Mouse (Mus musculus): ENCODE results near the gene Cited4.
A peak's percentile ranks its signal among the peaks of the same experiment; 100 is the strongest.

Cited4 gene

GRCm38 (mm10) chr4:120680953-120681352 lies 14.6 kb downstream of the Cited4 start:
- DNase-seq (ENCODE audit: low read depth) = peak; percentile 57

GRCm38 (mm10) chr4:120682168-120682567 lies 15.8 kb downstream of the Cited4 start:
- peak; percentile 76 for DNase-seq (ENCODE audit: low read depth)

GRCm38 (mm10) chr4:120683278-120683997 lies 17.1 kb downstream of the Cited4 start:
- no peak for DNase-seq (ENCODE audit: low read depth)

- no peak for DNase-seq (ENCODE audit: low read depth)
These were observed 20.9 kb downstream of the Cited4 start for GRCm38 (mm10) chr4:120687282-120687681.

DNA sequence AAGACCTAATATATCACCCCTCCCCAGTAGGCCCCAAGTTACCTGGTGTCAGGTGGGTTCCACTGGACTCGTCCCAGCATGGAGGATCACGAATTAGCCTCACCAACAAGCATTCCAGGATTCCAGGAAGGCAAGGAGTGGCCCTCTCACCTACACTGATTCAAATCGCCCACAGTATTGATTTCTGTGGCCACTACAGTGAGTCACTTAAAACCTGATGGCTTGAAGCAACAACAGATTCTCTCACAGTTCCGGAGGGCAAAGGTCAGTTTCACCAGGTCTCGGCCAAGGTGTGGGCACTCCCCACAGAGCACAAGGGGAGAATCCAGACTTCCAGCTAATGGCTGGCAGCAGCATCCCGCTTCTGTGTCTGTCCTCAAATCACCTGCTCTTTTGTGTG lies 22.9 kb downstream of the Cited4 start:
- DNase-seq (ENCODE audit: low read depth) = no peak

DNA sequence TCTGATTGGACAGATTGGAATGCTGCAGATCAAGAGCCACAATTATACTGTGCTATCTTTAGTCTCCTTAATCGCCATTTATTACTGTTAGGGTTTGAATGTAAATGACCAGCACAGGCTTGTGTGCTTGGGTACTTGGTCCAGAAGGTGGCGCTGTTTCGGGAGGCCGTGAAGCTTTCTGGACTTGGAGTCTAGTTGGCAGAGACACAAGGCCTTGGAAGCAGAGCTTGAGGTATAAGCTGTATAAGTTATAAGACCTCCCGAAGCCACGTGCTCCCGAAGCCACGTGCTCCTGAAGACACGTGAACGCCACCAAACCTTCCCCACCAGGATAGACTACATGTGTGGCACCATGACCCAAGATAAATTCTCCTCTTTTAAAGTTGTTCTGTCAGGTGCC lies 26.3 kb downstream of the Cited4 start:
- peak; percentile 72 for DNase-seq (ENCODE audit: low read depth)

- DNase-seq (ENCODE audit: low read depth) = no peak
These were observed 31.0 kb downstream of the Cited4 start for GRCm38 (mm10) chr4:120697353-120697752.

DNA sequence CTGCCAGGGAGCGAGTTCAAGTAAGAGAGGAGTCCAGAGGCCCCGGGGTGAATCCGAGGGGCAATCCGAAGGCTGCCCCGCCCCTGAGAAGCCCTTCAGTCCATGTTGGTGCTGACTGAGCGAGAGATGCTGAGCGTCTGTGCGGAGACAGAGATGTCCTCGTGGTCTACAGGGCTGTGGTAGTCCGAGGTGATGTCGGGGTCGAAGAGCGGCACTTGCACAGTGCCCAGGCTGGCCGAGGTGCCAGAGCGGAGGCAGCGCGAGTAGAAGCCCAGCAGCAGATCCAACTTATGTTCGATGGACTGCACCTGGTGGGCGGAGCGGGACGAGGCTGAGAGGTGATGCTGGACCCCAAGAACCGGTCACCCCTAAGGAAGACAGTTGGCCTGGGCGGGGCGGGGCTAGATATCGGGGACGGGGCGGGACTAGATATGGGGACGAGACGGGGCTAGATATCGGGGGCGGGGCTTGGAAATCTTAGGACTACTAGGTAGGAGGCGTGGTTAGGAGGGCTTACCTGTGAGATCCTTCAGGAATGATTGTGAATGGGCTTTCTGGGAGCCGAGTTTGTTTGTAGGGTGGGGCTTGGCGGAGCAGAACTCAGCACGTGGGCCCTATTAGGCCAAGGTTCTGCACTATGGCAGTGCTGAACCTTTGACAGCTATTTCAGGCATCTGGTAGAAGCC lies 31.6 kb downstream of the Cited4 start:
- no peak for DNase-seq (ENCODE audit: low read depth)

- DNase-seq (ENCODE audit: low read depth) = no peak
These were observed 34.8 kb downstream of the Cited4 start for GRCm38 (mm10) chr4:120701180-120701579.

- DNase-seq (ENCODE audit: low read depth) = no peak
These were observed 35.7 kb downstream of the Cited4 start for GRCm38 (mm10) chr4:120702056-120702455.

DNA sequence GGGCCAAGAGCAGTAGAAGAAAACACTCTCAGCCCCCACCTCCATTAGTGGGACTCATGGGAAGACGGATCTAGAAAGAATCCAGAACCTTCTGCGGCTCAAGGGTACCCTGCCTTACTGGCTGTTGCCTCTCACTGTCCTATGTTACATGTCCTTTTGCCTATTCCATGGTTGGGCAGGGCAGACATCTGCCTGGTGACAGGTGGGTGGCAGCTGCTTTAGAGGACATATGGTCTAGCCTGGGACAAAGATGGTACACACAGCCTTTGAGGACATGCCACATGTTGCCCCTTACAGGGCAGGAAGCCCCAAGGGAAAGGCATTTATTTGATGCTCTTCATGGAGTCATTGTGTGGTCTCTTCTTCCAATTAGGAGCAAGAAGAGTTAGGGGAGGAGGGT lies 36.1 kb downstream of the Cited4 start:
- DNase-seq (ENCODE audit: low read depth) = no peak

- DNase-seq (ENCODE audit: low read depth) = no peak
These were observed 45.9 kb downstream of the Cited4 start for GRCm38 (mm10) chr4:120712236-120712635.

- DNase-seq (ENCODE audit: low read depth) = no peak
These were observed 46.6 kb downstream of the Cited4 start for GRCm38 (mm10) chr4:120713021-120713420.

GRCm38 (mm10) chr4:120713856-120714497 lies 47.6 kb downstream of the Cited4 start:
- DNase-seq (ENCODE audit: low read depth) = no peak

DNA sequence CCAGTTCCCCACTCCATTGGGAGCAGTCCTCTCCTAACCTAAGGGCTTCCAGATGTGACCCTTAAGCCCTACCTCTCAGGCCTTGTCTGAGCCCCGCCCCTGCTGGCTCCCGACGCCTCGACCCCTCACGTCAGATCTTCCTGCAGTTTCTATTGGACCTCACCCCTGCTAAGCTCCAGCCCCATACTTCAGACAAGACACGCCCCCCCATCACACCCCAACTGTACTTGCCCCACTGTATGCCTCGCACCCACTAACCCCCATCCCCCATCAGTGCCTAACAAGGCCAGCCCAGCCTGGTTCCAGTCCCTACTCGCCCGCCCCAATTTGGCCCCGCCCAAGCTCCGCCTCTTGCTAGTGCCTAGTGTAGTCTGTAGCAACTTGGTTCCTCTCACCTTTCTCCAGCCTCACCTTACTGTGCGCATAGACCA lies 49.8 kb downstream of the Cited4 start:
- DNase-seq (ENCODE audit: low read depth) = no peak

DNA sequence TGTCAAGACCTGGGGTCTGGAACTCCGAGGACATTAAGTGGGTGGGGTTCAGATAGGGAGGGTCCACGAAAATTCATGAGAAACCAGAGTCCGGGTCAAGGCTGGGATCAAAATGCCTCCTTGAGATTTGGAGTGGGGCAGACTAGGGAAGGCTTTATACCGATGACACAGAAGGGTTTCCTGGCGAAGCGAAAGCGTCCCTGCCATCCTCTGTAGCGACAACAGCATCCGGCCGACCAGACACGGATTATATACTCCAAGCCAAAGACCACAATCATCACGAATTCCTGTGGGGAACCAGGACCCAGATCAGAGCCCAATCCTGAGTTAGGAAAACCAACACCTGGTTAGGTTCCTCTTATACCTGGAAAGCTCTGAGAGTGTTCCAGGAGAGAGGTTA lies 50.4 kb downstream of the Cited4 start:
- DNase-seq (ENCODE audit: low read depth) = no peak
